Mouse (Mus musculus): ENCODE measurements at regions not wholly inside any gene's neighbourhood (a gene's known extent, or its start where the extent isn't known, plus 50 kb on each side); places are given as distances from the start of the nearest gene placed in this dataset.

- H3K4me3 ChIP-seq (replicated peaks; ENCODE audit: low read length): no peak overlapping the region
- H3K27ac ChIP-seq (ENCODE audit: low read length): no peak overlapping the region
- H3K4me1 ChIP-seq (replicated peaks; ENCODE audit: control insufficient read depth, insufficient read depth, low read length): peaks cover 6% of the 10 kb centered on the region
- no peaks in the 10 kb centered on the region for H3K36me3 ChIP-seq (ENCODE audit: control insufficient read depth, insufficient read depth)
- no peaks in the 10 kb centered on the region for H3K9me3 ChIP-seq (ENCODE audit: control insufficient read depth, low read length)
- no peak overlapping the region for H3K4me2 ChIP-seq (ENCODE audit: low read length)
- WGBS: 76% methylated on average over 6 of the region's 6 CpGs
- no peaks in the 10 kb centered on the region for H3K27me3 ChIP-seq (replicated peaks; ENCODE audit: control insufficient read depth, insufficient read depth, low read length)
- 0 out of 2 replicates have a peak, but pooled peaks have one; percentile 55 for ATAC-seq
- no peak overlapping the region for H3K9ac ChIP-seq (replicated peaks; ENCODE audit: low read depth, low read length)
These were observed 211.2 kb upstream of the Id4 start for GRCm38 (mm10) chr13:48049796-48050195.

- H3K9me3 ChIP-seq (ENCODE audit: control insufficient read depth, low read length): no peaks in the 10 kb centered on the region
- no peaks in the 10 kb centered on the region; the same call in 1 of the 2 replicates for H3K27me3 ChIP-seq (replicated peaks; ENCODE audit: control insufficient read depth, insufficient read depth, low read length)
- peaks cover 5% of the 10 kb centered on the region for H3K4me1 ChIP-seq (replicated peaks; ENCODE audit: control insufficient read depth, insufficient read depth, low read length)
- no peak overlapping the region for H3K4me2 ChIP-seq (ENCODE audit: low read length)
- no peak for ATAC-seq
- no peaks in the 10 kb centered on the region for H3K36me3 ChIP-seq (ENCODE audit: control insufficient read depth, insufficient read depth)
- no peak overlapping the region for H3K9ac ChIP-seq (replicated peaks; ENCODE audit: low read depth, low read length)
- no peak overlapping the region for H3K4me3 ChIP-seq (replicated peaks; ENCODE audit: low read length)
- no peak overlapping the region for H3K27ac ChIP-seq (ENCODE audit: low read length)
These were observed 186.4 kb upstream of the Id4 start for GRCm38 (mm10) chr13:48074630-48075029.

- no peak overlapping the region for H3K4me2 ChIP-seq (ENCODE audit: low read length)
- no peak overlapping the region for H3K27ac ChIP-seq (ENCODE audit: low read length)
- H3K4me3 ChIP-seq (replicated peaks; ENCODE audit: low read length): no peak overlapping the region
- H3K4me1 ChIP-seq (replicated peaks; ENCODE audit: control insufficient read depth, insufficient read depth, low read length): peaks cover 5% of the 10 kb centered on the region
- no peaks in the 10 kb centered on the region; the same call in 1 of the 2 replicates for H3K27me3 ChIP-seq (replicated peaks; ENCODE audit: control insufficient read depth, insufficient read depth, low read length)
- 85% methylated on average over 5 of the region's 5 CpGs for WGBS
- no peaks in the 10 kb centered on the region for H3K36me3 ChIP-seq (ENCODE audit: control insufficient read depth, insufficient read depth)
- H3K9ac ChIP-seq (replicated peaks; ENCODE audit: low read depth, low read length): no peak overlapping the region
- no peak for ATAC-seq
- no peaks in the 10 kb centered on the region for H3K9me3 ChIP-seq (ENCODE audit: control insufficient read depth, low read length)
These were observed 185.7 kb upstream of the Id4 start for GRCm38 (mm10) chr13:48075315-48075714.

GRCm38 (mm10) chr13:48078214-48078613 lies 182.8 kb upstream of the Id4 start:
- Histone ChIP-seq H3K9ac (replicated peaks; ENCODE audit: low read depth, low read length) (no peak overlapping the region), H3K27me3 (replicated peaks; ENCODE audit: control insufficient read depth, insufficient read depth, low read length) (no peaks in the 10 kb centered on the region; the same call in 1 of the 2 replicates), H3K4me2 (ENCODE audit: low read length) (peak overlapping the region; percentile 14), H3K9me3 (ENCODE audit: control insufficient read depth, low read length) (no peaks in the 10 kb centered on the region), H3K4me3 (replicated peaks; ENCODE audit: low read length) (no peak overlapping the region), H3K27ac (ENCODE audit: low read length) (peak overlapping the region; percentile 1; the same call in 1 of the 2 replicates), H3K36me3 (ENCODE audit: control insufficient read depth, insufficient read depth) (no peaks in the 10 kb centered on the region), H3K4me1 (replicated peaks; ENCODE audit: control insufficient read depth, insufficient read depth, low read length) (peaks cover 5% of the 10 kb centered on the region)
- WGBS: 30% methylated on average over 12 of the region's 12 CpGs
- peak; percentile 57; the same call in 1 of the 2 replicates for ATAC-seq

- 83% methylated on average over 2 of the region's 2 CpGs for WGBS
- no peak overlapping the region for H3K4me3 ChIP-seq (replicated peaks; ENCODE audit: low read length)
- ATAC-seq: no peak
These were observed 177.7 kb upstream of the Id4 start for GRCm38 (mm10) chr13:48083294-48083693.

GRCm38 (mm10) chr13:48083807-48084206 lies 177.2 kb upstream of the Id4 start:
- H3K4me1 ChIP-seq (replicated peaks; ENCODE audit: control insufficient read depth, insufficient read depth, low read length): no peaks in the 10 kb centered on the region
- no peaks in the 10 kb centered on the region for H3K36me3 ChIP-seq (ENCODE audit: control insufficient read depth, insufficient read depth)
- no peak overlapping the region for H3K9ac ChIP-seq (replicated peaks; ENCODE audit: low read depth, low read length)
- H3K9me3 ChIP-seq (ENCODE audit: control insufficient read depth, low read length): no peaks in the 10 kb centered on the region
- no peak overlapping the region for H3K27ac ChIP-seq (ENCODE audit: low read length)
- H3K27me3 ChIP-seq (replicated peaks; ENCODE audit: control insufficient read depth, insufficient read depth, low read length): no peaks in the 10 kb centered on the region
- ATAC-seq: no peak
- H3K4me2 ChIP-seq (ENCODE audit: low read length): no peak overlapping the region
- H3K4me3 ChIP-seq (replicated peaks; ENCODE audit: low read length): no peak overlapping the region

More at GRCm38 (mm10) chr13:48083294-48083693, 177.7 kb upstream of the Id4 start:
- Histone ChIP-seq H3K36me3 (ENCODE audit: control insufficient read depth, insufficient read depth) (no peaks in the 10 kb centered on the region), H3K27me3 (replicated peaks; ENCODE audit: control insufficient read depth, insufficient read depth, low read length) (no peaks in the 10 kb centered on the region), H3K4me1 (replicated peaks; ENCODE audit: control insufficient read depth, insufficient read depth, low read length) (peaks cover under 1% of the 10 kb centered on the region), H3K27ac (ENCODE audit: low read length) (no peak overlapping the region), H3K4me2 (ENCODE audit: low read length) (no peak overlapping the region), H3K9ac (replicated peaks; ENCODE audit: low read depth, low read length) (no peak overlapping the region), H3K9me3 (ENCODE audit: control insufficient read depth, low read length) (no peaks in the 10 kb centered on the region)

GRCm38 (mm10) chr13:48094275-48095035 lies 166.6 kb upstream of the Id4 start:
- Histone ChIP-seq H3K36me3 (ENCODE audit: control insufficient read depth, insufficient read depth) (no peaks in the 10 kb centered on the region), H3K4me3 (replicated peaks; ENCODE audit: low read length) (no peak overlapping the region), H3K9ac (replicated peaks; ENCODE audit: low read depth, low read length) (no peak overlapping the region), H3K27ac (ENCODE audit: low read length) (no peak overlapping the region), H3K4me1 (replicated peaks; ENCODE audit: control insufficient read depth, insufficient read depth, low read length) (peaks cover 5% of the 10 kb centered on the region), H3K27me3 (replicated peaks; ENCODE audit: control insufficient read depth, insufficient read depth, low read length) (no peaks in the 10 kb centered on the region), H3K9me3 (ENCODE audit: control insufficient read depth, low read length) (no peaks in the 10 kb centered on the region), H3K4me2 (ENCODE audit: low read length) (peak overlapping the region; percentile 24; the same call in 1 of the 2 replicates)
- WGBS: 9% methylated on average over 16 of the region's 16 CpGs
- ATAC-seq: no peak

GRCm38 (mm10) chr13:48102156-48102555 lies 158.9 kb upstream of the Id4 start:
- Histone ChIP-seq H3K9me3 (ENCODE audit: control insufficient read depth, low read length) (no peaks in the 10 kb centered on the region), H3K4me3 (replicated peaks; ENCODE audit: low read length) (peak overlapping the region; percentile 7; the same call in 1 of the 2 replicates), H3K4me1 (replicated peaks; ENCODE audit: control insufficient read depth, insufficient read depth, low read length) (peaks cover 14% of the 10 kb centered on the region), H3K36me3 (ENCODE audit: control insufficient read depth, insufficient read depth) (no peaks in the 10 kb centered on the region), H3K9ac (replicated peaks; ENCODE audit: low read depth, low read length) (peak overlapping the region; percentile 7), H3K27ac (ENCODE audit: low read length) (peak overlapping the region; percentile 25; the same call in 1 of the 2 replicates), H3K4me2 (ENCODE audit: low read length) (peak overlapping the region; percentile 33), H3K27me3 (replicated peaks; ENCODE audit: control insufficient read depth, insufficient read depth, low read length) (no peaks in the 10 kb centered on the region)
- ATAC-seq: no peak
- WGBS: 33% methylated on average over 8 of the region's 8 CpGs

- no peak overlapping the region; the same call in 1 of the 2 replicates for H3K4me3 ChIP-seq (replicated peaks; ENCODE audit: low read length)
- no peaks in the 10 kb centered on the region for H3K27me3 ChIP-seq (replicated peaks; ENCODE audit: control insufficient read depth, insufficient read depth, low read length)
- H3K4me1 ChIP-seq (replicated peaks; ENCODE audit: control insufficient read depth, insufficient read depth, low read length): peaks cover 14% of the 10 kb centered on the region
- no peaks in the 10 kb centered on the region for H3K9me3 ChIP-seq (ENCODE audit: control insufficient read depth, low read length)
- peak overlapping the region; percentile 25; the same call in 1 of the 2 replicates for H3K27ac ChIP-seq (ENCODE audit: low read length)
- 16% methylated on average over 7 of the region's 7 CpGs for WGBS
- H3K36me3 ChIP-seq (ENCODE audit: control insufficient read depth, insufficient read depth): no peaks in the 10 kb centered on the region
- no peak for ATAC-seq
- peak overlapping the region; percentile 7 for H3K9ac ChIP-seq (replicated peaks; ENCODE audit: low read depth, low read length)
- peak overlapping the region; percentile 33 for H3K4me2 ChIP-seq (ENCODE audit: low read length)
These were observed 158.5 kb upstream of the Id4 start for GRCm38 (mm10) chr13:48102576-48102975.

Measured in forebrain, embryonic 16.5 days (tissue).